Mouse (Mus musculus): ENCODE measurements around the gene Brd7.

DNA sequence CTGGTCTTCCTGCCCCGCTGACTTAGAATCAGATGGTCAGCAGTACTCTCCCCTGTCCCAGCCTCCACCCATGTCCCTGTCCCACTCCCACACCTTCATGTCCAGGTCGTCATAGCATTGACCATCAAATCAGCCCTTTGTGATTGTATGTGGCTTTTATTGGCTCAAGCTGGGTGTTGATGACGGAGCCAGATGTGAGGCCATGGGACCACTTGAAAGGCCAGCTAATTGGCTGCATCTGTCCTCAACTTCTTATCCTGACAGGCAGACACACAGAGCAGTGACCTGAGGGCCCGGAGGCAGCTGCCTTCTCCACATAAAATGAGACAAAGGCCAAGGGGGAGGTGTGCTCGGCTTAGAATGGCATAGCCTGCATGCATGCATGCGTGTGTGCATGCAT is 49.5 kb upstream of the Brd7 start:
- no peak for TF ChIP-seq POLR2A (IDR thresholded peaks at IDR 0.05; ENCODE audit: insufficient read depth, low read depth, low read length)
- TF ChIP-seq CTCF (IDR thresholded peaks at IDR 0.05; ENCODE audit: insufficient read depth, low read depth, low read length), result no peak

Data from olfactory bulb, adult 2 months (tissue).